In the genomic region with DNA sequence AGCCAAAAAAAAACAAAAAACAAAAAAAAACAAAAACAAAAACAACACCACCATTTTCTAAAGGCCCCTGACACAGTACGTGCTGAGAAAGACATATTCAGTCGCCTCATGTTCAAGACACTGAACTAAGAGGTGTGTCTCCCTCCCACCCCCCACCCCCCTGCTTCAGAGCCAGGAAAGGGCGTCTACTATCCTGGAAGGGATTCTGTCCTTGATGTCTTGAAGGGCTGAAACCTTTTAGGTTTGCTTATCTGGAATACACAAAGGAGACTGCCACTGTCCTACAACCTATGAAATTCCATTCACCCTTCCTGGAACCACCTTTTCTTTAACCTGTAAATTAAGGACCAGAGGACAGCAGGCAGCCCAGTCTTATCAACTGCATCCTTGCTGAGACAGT, we compare ENCODE assay signal across 18 mouse cellular contexts. TPM values are rescaled to one million over a fixed set of nuclear protein-coding genes. Genes with fewer than 3 reads are reported as not detected.
"Had no signal": no experiment of that assay in that cellular context is flagged by ENCODE, and none has a peak within 500 bp of the region (broad histone marks: within the 10 kb centered on the region; RNA-seq: fewer than 3 reads in every experiment).

No protein-coding gene starts in this region.

- H3K4me3 ChIP-seq: megakaryocyte, embryonic 14.5 days; midbrain, embryonic 13.5 days; midbrain, embryonic 15.5 days; neural tube, embryonic 12.5 days; stomach, embryonic 15.5 days had no signal

- H3K36me3 ChIP-seq: midbrain, embryonic 13.5 days; midbrain, embryonic 15.5 days; neural tube, embryonic 12.5 days; stomach, embryonic 15.5 days had no signal

- ATAC-seq: midbrain, embryonic 13.5 days; midbrain, embryonic 15.5 days had no signal

- H3K9me3 ChIP-seq: megakaryocyte, embryonic 14.5 days; midbrain, embryonic 13.5 days; midbrain, embryonic 15.5 days; neural tube, embryonic 12.5 days; stomach, embryonic 15.5 days had no signal

- H3K4me1 ChIP-seq: megakaryocyte, embryonic 14.5 days; midbrain, embryonic 13.5 days; midbrain, embryonic 15.5 days; neural tube, embryonic 12.5 days; stomach, embryonic 15.5 days had no signal

- H3K27me3 ChIP-seq: megakaryocyte, embryonic 14.5 days; midbrain, embryonic 13.5 days; midbrain, embryonic 15.5 days; neural tube, embryonic 12.5 days; stomach, embryonic 15.5 days had no signal

- H3K27ac ChIP-seq: macrophage; midbrain, embryonic 13.5 days; midbrain, embryonic 15.5 days; neural tube, embryonic 12.5 days; stomach, embryonic 15.5 days; stomach, postnatal 0 days had no signal

- DNase-seq: lung, adult 18-20 months; lung, embryonic 14.5 days; lung, postnatal 10 days; right cerebral cortex, postnatal 14 days; thymus, adult 2 months; thymus, postnatal 25 days; thymus, postnatal 4 days had no signal

- H3K9ac ChIP-seq: lung, embryonic 14.5 days; midbrain, embryonic 13.5 days; midbrain, embryonic 15.5 days; neural tube, embryonic 12.5 days; stomach, embryonic 15.5 days had no signal

- H3K4me2 ChIP-seq: lung, embryonic 14.5 days; midbrain, embryonic 13.5 days; midbrain, embryonic 15.5 days; neural tube, embryonic 12.5 days; stomach, embryonic 15.5 days had no signal

RNA-seq across cellular contexts. Expression of a gene that starts 36.1 kb away (rescaled TPM):
- total RNA-seq: megakaryocyte progenitor cell, adult 5-6 weeks; monocyte, adult 5-6 weeks; neutrophil, adult 5-6 weeks had no signal
- polyA plus RNA-seq: macrophage; spleen, adult 2 months had no signal
